Mouse (Mus musculus) erythroid progenitor cell, adult 5-6 weeks (primary cell): ENCODE data around the gene Uck1. TPM values are rescaled to one million over a fixed set of nuclear protein-coding genes. Genes with fewer than 3 reads are reported as not detected.

Source experiments
- ATAC-seq: replicated peaks from 2 replicates; pipeline ENCODE4 v1.8.0; 2016; ENCODE audit warnings: moderate number of reproducible peaks, mild to moderate bottlenecking, moderate TSS enrichment, inconsistent platforms; ENCODE audit not compliant: poor library complexity, low FRiP score, severe bottlenecking
- total RNA-seq, 2 experiments: library from RNA; stranded (forward) in 1 of 2; stranded (reverse) in 1 of 2; fragments of 150-400 nt in 1 of 2; fragments of 186-747, 209-891 nt in 1 of 2; gene quantifications; 2 replicates each; pipeline versions ENCODE4 v1.2.3 to v1.2.4; 2015 to 2017; ENCODE audit warnings: low replicate concordance in 2 of 2

Uck1 gene
- total RNA-seq, 2 experiments from 2014 or later: 7.5 to 20.9 TPM

- ATAC-seq: no peak
These were observed 22.3 kb upstream of the Uck1 start for GRCm38 (mm10) chr2:32282289-32282688.

- no peak for ATAC-seq
These were observed 15.9 kb upstream of the Uck1 start for GRCm38 (mm10) chr2:32275823-32276222.

GRCm38 (mm10) chr2:32260635-32261034 is 676 bp upstream of the Uck1 start:
- peak; percentile 59 for ATAC-seq

GRCm38 (mm10) chr2:32258887-32259533 is 949 bp downstream of the Uck1 start:
- ATAC-seq: no peak

- no peak for ATAC-seq
These were observed 3.7 kb downstream of the Uck1 start for GRCm38 (mm10) chr2:32256273-32256672.

- no peak for ATAC-seq
These were observed 5.4 kb downstream of the Uck1 start for GRCm38 (mm10) chr2:32254563-32254962.

GRCm38 (mm10) chr2:32253352-32253751 is 6.6 kb downstream of the Uck1 start:
- no peak for ATAC-seq

GRCm38 (mm10) chr2:32252658-32253057 is 7.3 kb downstream of the Uck1 start:
- ATAC-seq: no peak

GRCm38 (mm10) chr2:32251791-32252527 is 8.0 kb downstream of the Uck1 start:
- ATAC-seq: no peak

GRCm38 (mm10) chr2:32248377-32249361 is 11.3 kb downstream of the Uck1 start:
- ATAC-seq: no peak

- no peak for ATAC-seq
These were observed 13.2 kb downstream of the Uck1 start for GRCm38 (mm10) chr2:32246741-32247140.

GRCm38 (mm10) chr2:32242986-32243385 is 17.0 kb downstream of the Uck1 start:
- no peak for ATAC-seq

GRCm38 (mm10) chr2:32240591-32240990 is 19.4 kb downstream of the Uck1 start:
- ATAC-seq: no peak

- ATAC-seq: no peak
These were observed 21.1 kb downstream of the Uck1 start for GRCm38 (mm10) chr2:32238708-32239435.

GRCm38 (mm10) chr2:32237571-32237970 is 22.4 kb downstream of the Uck1 start:
- ATAC-seq: peak; percentile 3; the same call in 1 of the 2 replicates

GRCm38 (mm10) chr2:32236760-32237487 is 23.0 kb downstream of the Uck1 start:
- ATAC-seq: peak; percentile 68

- peak; percentile 90 for ATAC-seq
These were observed 23.8 kb downstream of the Uck1 start, which contains the start of gene Pomt1 for GRCm38 (mm10) chr2:32235886-32236759. Pomt1 (plus strand) TSS chr2:32236590.

- no peak for ATAC-seq
These were observed 24.5 kb downstream of the Uck1 start for GRCm38 (mm10) chr2:32235433-32235832.
